Mouse (Mus musculus) megakaryocyte-erythroid progenitor cell, adult 5 weeks (primary cell): ENCODE results near the gene Itpripl1. TPM values are rescaled to one million over a fixed set of nuclear protein-coding genes. Genes with fewer than 3 reads are reported as not detected.

ENCODE experiments used
- polyA plus RNA-seq: library from polyadenylated mRNA; stranded (reverse); fragments of >175 nt; gene quantifications from 2 replicates; pipeline ENCODE4 v1.2.3, GENCODE M21; 2012

Gene Itpripl1
- 4.7 and 7.2 TPM in 2 replicates for polyA plus RNA-seq

GRCm38 (mm10) chr2:127143158-127144063, at the start of gene Itpripl1:
Gene Itpripl1 (minus strand): TSS chr2:127143442.

GRCm38 (mm10) chr2:127133621-127134461, 9.4 kb downstream of the Itpripl1 start, which contains the start of gene Ncaph:
Gene Ncaph (minus strand): TSS chr2:127133954.

Other genes starting within 250 kb of the Itpripl1 start
- gene Sppl2a, start 210.2 kb downstream of the Itpripl1 start, polyA plus RNA-seq, result 4.4 and 4.8 TPM in 2 replicates
- 2.9 and 3.4 TPM in 2 replicates for gene Ap4e1, start 134.7 kb downstream of the Itpripl1 start, polyA plus RNA-seq
- gene Blvra, start 72.8 kb downstream of the Itpripl1 start, polyA plus RNA-seq, result 3.8 and 4.6 TPM in 2 replicates
- 7.2 and 8.2 TPM in 2 replicates for gene Ncaph, start 9.5 kb downstream of the Itpripl1 start, polyA plus RNA-seq
- gene 1810024B03Rik, start 64.8 kb upstream of the Itpripl1 start, polyA plus RNA-seq, result 0.28 and 0.38 TPM in 2 replicates
- 11.1 and 17.5 TPM in 2 replicates for gene Snrnp200, start 64.9 kb upstream of the Itpripl1 start, polyA plus RNA-seq
- gene Ciao1, start 104.4 kb upstream of the Itpripl1 start, polyA plus RNA-seq, result 6.8 and 8.0 TPM in 2 replicates
- gene Tmem127, start 104.5 kb upstream of the Itpripl1 start, polyA plus RNA-seq, result 17.3 and 18.4 TPM in 2 replicates
- gene Stard7, start 126.8 kb upstream of the Itpripl1 start, polyA plus RNA-seq, result 37.9 and 38.4 TPM in 2 replicates
- 83.3 and 104 TPM in 2 replicates for gene Dusp2, start 192.7 kb upstream of the Itpripl1 start, polyA plus RNA-seq
- gene Astl, start 195.2 kb upstream of the Itpripl1 start, polyA plus RNA-seq, result 0.03 TPM in 1 of 2 replicates, not detected in the other
- 0.02 and 0.11 TPM in 2 replicates for gene Adra2b, start 219.8 kb upstream of the Itpripl1 start, polyA plus RNA-seq